Mouse (Mus musculus) layer of hippocampus, postnatal 14 days (tissue): ENCODE data around the gene Tmem229b. TPM values are rescaled to one million over a fixed set of nuclear protein-coding genes. Genes with fewer than 3 reads are reported as not detected.
"Not testable (repeated sequence)": the region's sequence is repeated elsewhere in the genome, so short reads cannot be mapped to it uniquely, and the experiment has no call there.

Experiments
- DNase-seq, 2 experiments: peaks; one replicate each; pipeline ENCODE4 v3.0.0; 2021 to 2022; ENCODE audit warnings: low spot score in 2 of 2, mixed read lengths in 1 of 2
- total RNA-seq, 2 experiments: library from RNA; stranded (reverse); gene quantifications; 2 replicates each; pipeline ENCODE4 v1.2.3; 2021

The Tmem229b gene
- total RNA-seq, 2 experiments from 2014 or later: 74.6 to 80.0 TPM

GRCm38 (mm10) chr12:78952484-78952883, 54.9 kb downstream of the Tmem229b start:
- peak in 1 of 2 experiments; percentile 9 for DNase-seq

GRCm38 (mm10) chr12:78952053-78952452, 55.4 kb downstream of the Tmem229b start:
- peak; percentile 8 to 13 for DNase-seq

GRCm38 (mm10) chr12:78947661-78948060, 59.8 kb downstream of the Tmem229b start:
- no peak for DNase-seq

GRCm38 (mm10) chr12:78947161-78947560, 60.3 kb downstream of the Tmem229b start:
- no peak for DNase-seq

- no peak for DNase-seq
Measured at GRCm38 (mm10) chr12:78942931-78943330, 64.5 kb downstream of the Tmem229b start.

- no peak for DNase-seq
Measured at GRCm38 (mm10) chr12:78940081-78940480, 67.3 kb downstream of the Tmem229b start.

GRCm38 (mm10) chr12:78939393-78940037, 67.9 kb downstream of the Tmem229b start:
- DNase-seq: no peak

- DNase-seq: no peak
Measured at GRCm38 (mm10) chr12:78936494-78936893, 70.9 kb downstream of the Tmem229b start.

GRCm38 (mm10) chr12:78929900-78930299, 77.5 kb downstream of the Tmem229b start:
- no peak for DNase-seq

GRCm38 (mm10) chr12:78927287-78927686, 80.1 kb downstream of the Tmem229b start:
- no peak for DNase-seq

GRCm38 (mm10) chr12:78923539-78924189, 83.8 kb downstream of the Tmem229b start:
- DNase-seq: peak in 1 of 2 experiments; percentile 36

GRCm38 (mm10) chr12:78922977-78923376, 84.5 kb downstream of the Tmem229b start:
- not testable (repeated sequence) for DNase-seq

GRCm38 (mm10) chr12:78922058-78922457, 85.4 kb downstream of the Tmem229b start:
- DNase-seq: no peak

- DNase-seq: no peak
Measured at GRCm38 (mm10) chr12:78921421-78921820, 86.0 kb downstream of the Tmem229b start.

GRCm38 (mm10) chr12:78919079-78919712, 88.2 kb downstream of the Tmem229b start:
- DNase-seq: peak; percentile 47 to 81

- DNase-seq: peak; percentile 81 to 89
Measured at GRCm38 (mm10) chr12:78918227-78919078, 89.0 kb downstream of the Tmem229b start.

- no peak for DNase-seq
Measured at GRCm38 (mm10) chr12:78916278-78916677, 91.1 kb downstream of the Tmem229b start.

GRCm38 (mm10) chr12:78915561-78915960, 91.9 kb downstream of the Tmem229b start:
- no peak for DNase-seq

GRCm38 (mm10) chr12:78914458-78914857, 93.0 kb downstream of the Tmem229b start:
- no peak for DNase-seq
